Mouse (Mus musculus): ENCODE results near the gene Hist2h3c2.

Hist2h3c2 gene

DNA sequence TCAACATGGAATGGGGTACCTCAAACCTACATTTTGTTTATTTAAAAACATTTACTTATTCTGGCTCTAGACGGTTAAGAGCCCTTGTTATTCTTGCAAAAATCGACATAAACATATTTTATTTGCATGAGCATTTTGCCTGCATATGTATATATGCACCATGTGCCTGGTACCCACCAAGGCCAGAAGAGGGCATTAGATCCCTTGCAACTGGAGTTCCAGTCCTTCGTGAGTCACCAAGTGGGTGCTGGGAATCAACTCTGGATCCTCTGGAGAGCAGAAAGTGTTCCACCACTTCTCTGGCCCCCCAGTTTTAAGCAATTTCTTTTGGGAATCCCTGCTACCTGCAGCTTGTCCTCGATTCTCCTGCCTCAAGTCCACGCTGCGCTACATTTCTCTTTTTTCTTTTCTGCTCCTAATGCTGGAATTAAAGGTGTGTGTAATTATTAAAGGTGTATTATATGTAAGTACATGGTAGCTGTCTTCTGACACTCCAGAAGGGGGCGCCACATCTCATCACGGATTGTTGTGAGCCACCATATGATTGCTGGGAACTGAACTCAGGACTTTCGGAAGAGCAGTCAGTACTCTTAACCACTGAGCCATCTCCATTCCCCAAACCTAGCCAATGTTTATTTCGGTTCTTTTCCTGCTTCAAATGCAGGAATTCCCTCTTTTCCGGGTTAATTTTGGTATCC lies 43.2 kb downstream of the Hist2h3c2 start:
- DNase-seq = no peak

- no peak for DNase-seq
Observed at GRCm38 (mm10) chr3:96194966-96195365, 44.0 kb downstream of the Hist2h3c2 start.

DNA sequence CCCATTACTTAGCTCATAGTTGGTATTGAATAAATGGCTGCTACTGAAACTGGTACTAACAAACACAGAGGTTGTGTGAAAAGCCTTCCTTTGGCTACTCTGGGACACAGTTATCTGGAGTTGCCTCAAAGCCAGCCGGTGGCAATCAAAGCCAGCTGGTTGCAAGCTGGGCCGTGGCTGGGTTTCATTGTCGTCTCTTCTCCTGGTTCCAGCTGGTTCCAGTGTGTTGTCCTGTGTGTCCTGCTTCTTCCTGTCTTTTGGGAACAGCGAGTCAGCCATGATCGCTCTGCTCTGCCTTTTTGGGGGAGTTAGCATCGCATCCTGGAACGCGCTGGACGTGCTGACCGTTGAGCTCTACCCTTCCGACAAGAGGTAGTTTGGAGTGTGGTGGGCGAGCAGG lies 46.0 kb downstream of the Hist2h3c2 start:
- no peak for DNase-seq

Measured in liver (tissue).